Mouse (Mus musculus) mesoderm, embryonic 11.5 days (tissue): ENCODE measurements at regions not wholly inside any gene's neighbourhood (a gene's known extent, or its start where the extent isn't known, plus 50 kb on each side); places are given as distances from the start of the nearest gene placed in this dataset.

Source experiments
- DNase-seq: peaks from one replicate; pipeline ENCODE4 v3.0.0-alpha.2; 2012; ENCODE audit warnings: low read depth, low spot score

DNA sequence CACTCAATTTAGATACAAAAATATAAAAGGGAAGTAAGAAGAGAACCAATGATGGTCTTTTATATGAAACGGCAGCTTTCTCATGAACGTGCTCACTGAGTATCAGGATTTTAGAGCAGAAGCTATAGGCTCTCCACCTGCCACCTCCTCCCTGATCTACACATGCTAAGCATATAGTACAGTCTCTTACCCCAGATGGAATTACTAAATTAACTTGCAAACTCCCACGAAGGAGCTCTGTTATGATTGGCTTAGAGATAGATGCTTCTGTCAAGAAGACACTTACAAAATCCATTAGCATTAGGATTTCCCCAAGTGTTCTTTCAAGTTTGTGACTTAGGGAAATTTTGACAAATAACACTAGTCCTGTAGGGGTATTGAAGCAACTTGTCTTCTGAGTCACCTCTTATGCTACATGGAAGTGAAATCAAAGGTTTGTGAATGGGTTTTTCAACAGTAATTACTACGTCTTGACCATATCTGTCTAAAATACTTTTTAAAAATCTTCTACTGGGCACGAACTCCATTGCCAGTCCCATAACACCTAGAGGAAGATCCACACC, 60.6 kb downstream of the Crygs start:
- DNase-seq = no peak

DNA sequence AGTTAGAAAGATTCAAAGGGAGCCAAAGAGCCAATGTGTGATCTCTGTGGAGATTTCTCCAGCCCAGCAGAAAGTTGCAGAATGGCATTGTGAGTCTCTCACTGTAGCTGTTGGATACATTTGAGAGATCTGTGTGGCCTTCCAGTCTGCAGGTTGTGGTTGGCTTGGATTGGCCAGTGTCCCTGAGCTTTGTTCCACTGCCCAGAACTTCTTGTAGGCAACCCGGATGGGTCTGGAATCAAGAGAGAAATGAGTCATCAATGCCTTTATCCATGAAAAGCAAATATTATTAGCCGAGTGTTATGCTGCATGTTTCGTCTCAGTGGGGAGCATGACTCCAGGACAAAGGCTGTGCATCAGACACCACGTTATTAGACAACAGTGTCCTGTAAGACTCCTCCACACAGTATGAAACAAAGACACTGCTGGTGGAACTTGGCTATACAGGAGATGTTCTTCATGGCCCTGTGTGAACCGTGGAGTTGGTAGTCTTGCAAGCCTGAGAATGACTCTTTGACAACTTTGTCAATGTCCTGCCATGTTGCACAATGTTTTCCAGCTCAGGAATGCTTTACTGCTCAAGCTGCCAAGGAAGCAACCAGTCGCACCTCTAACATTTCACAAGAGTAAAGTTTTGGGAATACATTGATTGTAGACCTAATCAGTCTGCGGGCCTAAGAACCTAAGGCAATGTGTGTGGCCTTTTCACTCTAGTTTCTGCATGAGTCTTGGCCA, 67.1 kb downstream of the Crygs start:
- DNase-seq = no peak

DNA sequence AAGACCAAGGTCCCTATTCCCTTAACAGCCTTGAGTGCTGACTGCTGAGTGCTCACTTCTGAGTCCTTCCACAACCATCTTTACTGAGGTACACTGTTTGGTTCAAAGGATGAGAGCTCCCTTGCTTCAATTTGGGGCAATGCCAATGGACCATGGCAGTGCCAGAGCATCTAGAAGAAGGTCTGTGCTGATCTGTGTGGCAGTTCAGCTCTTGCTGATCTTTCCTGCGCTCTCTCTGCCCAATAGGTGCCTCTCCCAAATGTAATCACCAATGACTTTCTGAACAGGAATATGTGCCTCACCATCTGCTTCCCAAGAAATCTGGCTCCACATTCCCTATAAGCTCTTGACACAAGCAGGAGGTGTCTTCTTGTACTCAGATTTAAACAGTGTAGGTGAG, 67.9 kb downstream of the Crygs start:
- DNase-seq = no peak

DNA sequence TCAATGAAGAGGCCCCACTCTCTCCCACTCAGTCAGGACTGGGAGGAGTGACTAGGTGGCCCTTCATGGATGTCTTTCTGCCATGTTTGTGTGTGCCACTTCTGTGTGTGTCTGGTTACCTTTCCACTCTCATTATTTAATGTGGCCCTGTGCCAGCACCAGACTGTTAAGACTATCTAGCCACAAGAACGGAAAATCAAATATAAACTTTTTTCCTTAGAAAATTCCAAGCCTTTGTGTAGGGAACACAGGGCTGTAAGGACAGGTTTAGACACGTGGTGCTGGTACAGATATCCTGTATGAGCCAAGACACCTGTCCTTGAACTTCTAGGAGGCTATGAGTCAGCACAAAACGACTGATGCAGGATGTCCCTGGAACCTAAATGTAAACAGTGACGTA, 69.9 kb downstream of the Crygs start:
- no peak for DNase-seq

DNA sequence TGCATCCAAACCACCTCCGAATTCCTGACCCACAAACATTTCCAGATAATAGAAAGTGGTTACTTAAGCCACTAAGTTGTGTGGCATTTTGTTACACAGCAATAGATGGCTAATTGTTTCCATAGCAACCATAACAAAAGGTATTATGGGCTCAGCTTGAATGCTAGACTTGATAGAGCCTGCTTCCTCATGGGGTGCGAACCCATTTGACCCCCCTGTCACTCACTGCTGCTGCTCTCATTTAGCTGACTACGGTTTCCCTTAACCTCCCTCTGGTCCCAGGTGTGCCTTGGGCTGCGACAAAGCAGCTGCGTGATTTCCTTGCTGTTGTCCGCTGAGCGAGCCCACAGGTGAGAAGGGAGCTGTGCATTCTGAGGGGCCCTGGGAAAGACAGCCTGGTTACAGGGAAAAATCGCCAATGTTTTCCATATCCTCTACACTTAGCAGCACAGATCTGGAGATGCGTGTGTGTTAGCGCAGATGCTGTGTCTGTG, 76.8 kb downstream of the Crygs start:
- DNase-seq = peak; percentile 11

DNA sequence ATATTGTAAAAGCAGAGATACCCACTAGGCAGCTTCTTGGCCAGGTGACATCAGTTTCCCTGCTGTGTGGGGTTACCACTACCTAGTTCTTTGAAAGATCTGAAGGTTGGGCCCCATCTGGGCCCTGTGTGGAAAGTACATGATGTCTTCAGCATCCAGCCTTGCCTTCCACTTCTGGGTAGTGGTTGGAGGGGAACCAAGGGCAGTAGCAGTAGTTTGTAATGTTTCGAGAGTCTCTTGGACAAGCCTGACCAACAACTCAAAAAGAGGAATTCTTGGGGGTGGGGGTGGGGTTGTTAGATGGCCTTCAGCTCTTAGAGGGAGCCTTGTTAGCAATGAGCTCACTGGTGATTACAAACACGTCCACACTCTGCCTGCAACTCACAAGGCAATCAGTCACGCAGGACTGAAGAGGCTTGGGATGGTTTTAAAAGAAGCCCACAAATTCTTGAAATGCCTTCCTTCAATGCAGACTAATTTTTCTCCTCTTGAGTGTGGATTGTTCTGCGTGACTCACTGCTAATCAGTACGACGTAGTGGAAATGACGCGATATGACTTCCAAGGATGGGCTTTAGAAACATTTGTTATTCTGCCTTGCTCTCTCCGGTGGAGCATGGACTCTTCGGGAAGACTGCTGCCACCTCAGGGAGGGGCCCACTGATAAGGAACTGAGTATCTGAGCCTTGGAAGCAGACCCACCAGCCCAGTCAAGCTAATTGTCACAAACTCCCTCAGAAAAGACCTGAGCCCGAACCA, 76.9 kb upstream of the Dgkg start:
- peak; percentile 23 for DNase-seq

DNA sequence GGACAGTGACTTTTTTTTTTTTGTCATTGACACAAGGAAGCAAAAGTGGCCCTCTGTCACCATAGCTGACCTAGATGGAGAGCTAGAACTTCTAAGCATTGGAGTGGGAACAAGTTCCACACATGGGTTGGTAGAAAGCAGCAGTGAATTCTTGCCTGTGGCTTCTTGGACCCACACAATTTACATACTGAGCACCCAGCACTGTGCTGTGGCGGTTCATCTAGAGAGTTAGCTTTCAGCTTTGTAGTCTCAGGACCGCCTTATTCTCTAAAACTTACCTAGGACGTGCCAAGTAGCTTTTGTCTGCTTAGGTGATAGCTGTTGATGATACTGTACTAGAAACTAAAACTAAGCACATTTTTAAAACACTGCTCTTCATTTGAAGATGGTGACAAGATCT, 72.1 kb upstream of the Dgkg start:
- no peak for DNase-seq

DNA sequence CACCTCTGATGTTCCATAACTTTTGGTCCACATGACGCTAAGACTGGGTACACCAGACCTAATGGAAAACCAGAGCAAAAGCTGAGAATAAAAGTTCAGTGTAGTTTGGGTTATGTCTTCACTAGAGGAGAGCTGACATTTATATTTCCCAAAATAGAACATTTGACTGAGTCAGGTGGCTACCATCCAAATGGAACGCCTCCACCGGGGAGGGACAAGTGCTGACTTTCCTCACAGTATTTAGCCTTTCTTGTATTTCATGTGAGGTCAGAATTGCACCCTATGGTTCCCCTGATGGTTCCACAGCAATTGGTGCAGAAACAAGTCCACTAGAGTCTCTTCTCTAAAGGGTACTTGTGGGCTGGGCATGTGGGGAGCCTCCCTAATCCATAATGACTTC, 68.2 kb upstream of the Dgkg start:
- no peak for DNase-seq

DNA sequence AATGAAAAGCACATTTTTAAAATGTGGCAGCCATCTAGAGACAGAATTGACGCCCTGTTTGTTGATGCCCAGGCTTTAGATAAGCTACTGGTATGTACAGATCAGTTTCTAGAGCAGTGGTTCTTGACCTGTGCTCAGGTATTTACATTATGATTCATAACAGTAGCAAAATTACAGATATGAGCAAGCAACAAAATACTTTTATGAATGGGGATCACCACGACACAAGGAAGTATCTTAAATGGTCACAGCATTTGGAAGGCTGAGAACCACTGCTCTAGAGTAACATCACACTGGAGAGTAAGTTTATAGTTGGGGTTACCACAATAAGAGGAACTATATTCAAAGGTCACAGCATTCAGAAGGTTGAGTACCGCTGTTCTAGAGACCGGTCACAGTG, 66.3 kb upstream of the Dgkg start:
- DNase-seq = no peak

DNA sequence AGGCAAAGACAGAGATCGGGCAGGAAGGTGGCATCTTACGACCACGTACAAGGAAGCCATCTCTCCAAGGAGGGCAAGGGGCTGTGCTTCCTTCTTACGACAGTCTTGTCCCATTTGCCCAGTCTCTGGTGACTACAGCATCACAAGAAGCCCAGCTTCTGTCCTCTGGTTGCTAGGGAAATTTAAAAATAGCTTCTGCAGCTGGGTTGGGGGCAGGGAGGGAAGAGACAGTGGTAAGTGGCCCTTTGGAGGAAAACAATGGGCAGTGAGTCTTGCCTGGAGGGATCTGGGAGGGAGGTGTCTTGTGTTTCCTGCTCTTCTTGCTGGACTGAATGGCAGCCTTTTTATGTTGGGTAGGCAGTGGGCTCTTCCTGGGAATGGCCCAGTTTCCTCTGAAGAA, 62.8 kb upstream of the Dgkg start:
- peak; percentile 21 for DNase-seq

DNA sequence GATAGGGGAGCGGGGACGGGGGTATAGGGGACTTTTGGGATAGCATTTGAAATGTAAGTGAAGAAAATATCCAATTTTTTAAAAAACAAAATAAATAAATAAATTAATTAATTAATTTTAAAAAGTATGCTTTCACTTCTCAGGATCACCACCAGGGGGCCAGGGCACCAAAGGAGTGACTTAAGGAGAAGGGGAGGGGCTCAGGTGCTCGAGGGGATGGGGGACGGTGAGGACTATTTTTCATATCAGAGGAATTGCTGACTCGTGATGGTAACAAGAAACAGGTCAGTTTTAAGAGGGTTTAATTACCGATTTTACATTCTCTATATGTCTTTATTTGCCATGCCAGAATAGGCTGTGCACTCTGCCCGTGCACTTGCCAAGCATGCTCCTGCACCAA, 62.3 kb upstream of the Dgkg start:
- no peak for DNase-seq

DNA sequence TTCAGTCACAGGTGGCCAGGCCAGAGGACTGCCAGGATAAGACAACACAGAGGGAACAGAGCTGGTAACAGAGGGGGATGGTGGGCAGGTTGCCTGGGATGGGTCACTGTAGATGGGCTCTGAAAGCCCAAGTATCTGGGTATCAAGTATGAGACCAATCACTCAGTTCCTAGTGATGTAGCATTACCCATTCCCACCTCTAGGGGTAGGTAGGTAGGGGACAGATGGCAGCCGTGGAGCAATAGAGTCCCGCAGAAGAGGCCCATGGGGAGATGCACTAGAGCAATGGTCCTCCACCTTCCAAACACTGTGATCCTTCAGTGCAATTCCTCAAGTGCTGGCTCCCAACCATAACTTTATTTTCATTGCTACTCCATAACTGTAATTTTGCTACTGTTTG, 60.4 kb upstream of the Dgkg start:
- DNase-seq = no peak

DNA sequence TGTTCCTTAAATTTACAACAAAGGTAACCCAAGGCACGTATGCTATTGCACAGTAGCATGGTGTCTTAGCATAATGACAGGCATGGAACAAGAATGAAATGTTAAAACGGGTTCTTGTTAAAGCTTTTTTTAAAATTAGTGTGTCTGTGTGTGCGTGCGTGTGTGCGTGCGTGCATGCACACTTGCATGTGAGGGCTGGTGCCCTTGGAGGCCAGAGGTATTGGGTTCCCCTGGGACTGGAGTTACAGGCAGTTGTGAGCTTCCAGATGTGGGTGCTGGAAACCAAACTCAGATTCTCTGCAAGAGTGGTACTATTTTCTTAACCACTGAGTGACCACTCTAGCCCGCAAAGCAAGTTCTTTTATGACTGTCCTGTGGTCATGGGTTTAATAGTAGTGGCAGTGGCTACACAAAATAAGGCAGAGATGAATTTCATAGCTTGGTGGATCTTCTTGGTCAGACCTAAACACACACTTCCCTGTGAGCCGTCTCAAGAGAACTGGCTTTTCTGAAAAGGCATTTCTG, 59.3 kb upstream of the Dgkg start:
- DNase-seq = no peak

DNA sequence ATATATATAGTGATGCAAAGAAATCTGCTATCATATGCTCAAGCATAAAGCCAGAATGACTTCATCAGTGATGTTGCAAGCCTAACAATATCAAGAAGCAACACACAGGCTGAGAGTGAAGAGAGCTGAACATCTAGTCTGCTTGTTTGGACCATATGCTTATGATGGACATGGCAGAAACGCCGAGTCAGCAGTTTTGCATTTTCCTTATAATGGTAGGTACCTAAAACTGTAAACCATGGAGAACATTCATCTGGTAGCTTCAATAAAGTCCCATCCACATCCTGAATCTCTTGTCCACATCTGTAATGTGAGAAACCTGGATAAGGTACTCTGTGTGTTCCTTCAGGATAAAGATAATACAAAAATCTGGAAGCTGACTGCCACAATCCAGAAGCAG, 57.3 kb upstream of the Dgkg start:
- DNase-seq = no peak

DNA sequence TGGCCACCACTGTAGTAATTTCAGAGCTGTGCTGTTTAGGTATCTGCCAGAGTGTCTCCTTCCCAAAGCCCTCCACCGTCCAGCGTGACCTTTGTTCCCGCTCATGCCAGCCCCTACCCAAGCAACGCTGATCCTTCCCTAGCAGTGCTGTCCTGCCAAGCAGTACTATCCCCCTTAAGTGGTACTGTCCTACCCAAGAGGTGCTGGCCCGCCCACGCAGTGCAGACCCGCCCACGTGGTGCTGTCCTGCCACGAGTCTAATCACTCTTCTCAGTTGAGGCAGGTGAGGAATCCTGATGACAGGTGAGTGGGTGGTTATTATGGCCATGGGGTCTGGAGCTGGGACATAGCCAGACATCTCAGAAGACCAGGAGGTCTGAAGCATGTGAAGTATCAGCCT, 51.7 kb upstream of the Dgkg start:
- no peak for DNase-seq
